Mouse (Mus musculus) granulocyte monocyte progenitor cell, adult 5-6 weeks (primary cell): ENCODE data around the gene Oxsr1. TPM values are rescaled to one million over a fixed set of nuclear protein-coding genes. Genes with fewer than 3 reads are reported as not detected.
"Not testable (repeated sequence)": the region's sequence is repeated elsewhere in the genome, so short reads cannot be mapped to it uniquely, and the experiment has no call there.

ENCODE experiments used
- ATAC-seq: replicated peaks from 2 replicates; pipeline ENCODE4 v1.8.0; 2016; ENCODE audit warnings: mild to moderate bottlenecking, moderate TSS enrichment, inconsistent platforms; ENCODE audit not compliant: poor library complexity, severe bottlenecking
- total RNA-seq, 2 experiments: library from RNA; stranded (forward) in 1 of 2; stranded (reverse) in 1 of 2; fragments of 200-712, 200-1000 nt in 1 of 2; fragments of >200 nt in 1 of 2; fragmentation: Nextera tagmentation in 1 of 2; gene quantifications; 2 replicates each; pipeline ENCODE4 v1.2.3; 2014 to 2017

Gene Oxsr1
- total RNA-seq, 2 experiments from 2014 or later: 28.0 to 28.7 TPM

- ATAC-seq: no peak
Observed at GRCm38 (mm10) chr9:119278031-119278430, 44.2 kb downstream of the Oxsr1 start.

GRCm38 (mm10) chr9:119276321-119276720, 45.9 kb downstream of the Oxsr1 start:
- no peak for ATAC-seq

DNA sequence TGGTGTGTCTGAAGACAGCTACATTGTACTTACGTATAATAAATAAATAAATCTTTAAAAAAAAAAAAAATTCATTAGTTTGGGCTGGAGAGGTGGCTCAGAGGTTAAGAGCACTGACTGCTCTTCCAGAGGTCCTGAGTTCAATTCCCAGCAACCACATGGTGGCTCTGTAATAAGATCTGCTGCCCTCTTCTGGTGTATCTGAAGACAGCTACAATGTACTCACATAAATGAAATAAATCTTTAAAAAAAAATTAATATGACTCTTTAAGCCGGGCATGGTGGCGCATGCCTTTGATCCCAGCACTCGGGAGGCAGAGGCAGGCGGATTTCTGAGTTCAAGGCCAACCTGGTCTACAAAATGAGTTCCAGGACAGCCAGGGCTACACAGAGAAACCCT, 47.4 kb downstream of the Oxsr1 start:
- ATAC-seq: not testable (repeated sequence)

- ATAC-seq: no peak
Observed at GRCm38 (mm10) chr9:119271496-119271895, 50.7 kb downstream of the Oxsr1 start.

GRCm38 (mm10) chr9:119268588-119269145, 53.6 kb downstream of the Oxsr1 start:
- ATAC-seq: no peak

- no peak for ATAC-seq
Observed at GRCm38 (mm10) chr9:119268120-119268519, 54.1 kb downstream of the Oxsr1 start.

GRCm38 (mm10) chr9:119266121-119266395, 56.2 kb downstream of the Oxsr1 start:
- ATAC-seq: not testable (repeated sequence)

- peak; percentile 97 for ATAC-seq
Observed at GRCm38 (mm10) chr9:119265373-119266120, 56.7 kb downstream of the Oxsr1 start.

GRCm38 (mm10) chr9:119263067-119263466, 59.2 kb downstream of the Oxsr1 start:
- no peak for ATAC-seq

- ATAC-seq: no peak
Observed at GRCm38 (mm10) chr9:119260825-119261224, 61.4 kb downstream of the Oxsr1 start.

GRCm38 (mm10) chr9:119258785-119259184, 63.4 kb downstream of the Oxsr1 start:
- ATAC-seq: no peak

- no peak for ATAC-seq
Observed at GRCm38 (mm10) chr9:119258128-119258527, 64.1 kb downstream of the Oxsr1 start.

DNA sequence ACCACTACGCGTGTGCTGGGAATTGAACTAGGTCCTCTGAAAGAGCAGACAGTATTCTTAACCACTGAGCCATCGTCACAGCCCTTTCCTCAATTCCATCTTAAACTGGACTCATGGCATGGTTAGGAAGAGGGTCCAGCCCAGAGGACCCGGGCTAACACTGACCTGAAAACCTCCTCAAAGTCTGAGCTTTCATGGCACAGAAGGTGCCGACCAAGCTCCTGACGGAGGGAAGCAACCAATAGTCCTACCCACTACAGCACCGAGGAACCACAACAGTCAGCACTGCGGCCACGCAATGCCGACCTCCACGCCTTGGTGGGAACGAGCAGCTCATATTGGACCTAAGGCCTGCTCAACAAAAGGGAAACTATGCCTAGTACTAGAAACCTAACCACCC, 66.1 kb downstream of the Oxsr1 start:
- ATAC-seq: no peak

DNA sequence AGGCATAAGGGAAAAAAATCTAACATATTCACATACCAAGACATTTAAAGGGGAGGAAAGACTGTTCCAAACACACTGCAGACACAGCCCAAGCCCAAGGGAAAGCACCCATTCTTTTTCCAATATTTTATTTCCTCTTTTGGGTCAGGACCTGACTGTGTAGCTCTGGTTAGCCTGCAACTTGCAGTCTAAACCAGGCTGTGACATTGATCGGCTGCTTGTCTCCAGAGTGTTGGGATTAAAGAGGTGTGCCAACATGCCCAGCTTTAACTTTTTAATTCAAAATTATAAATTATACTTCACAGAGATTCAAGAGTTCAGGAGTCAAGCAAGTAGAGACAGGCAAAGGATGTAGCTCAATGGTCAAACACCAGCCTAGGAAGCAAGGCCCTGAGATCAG, 67.1 kb downstream of the Oxsr1 start:
- ATAC-seq: no peak

- ATAC-seq: no peak
Observed at GRCm38 (mm10) chr9:119254187-119254586, 68.0 kb downstream of the Oxsr1 start.

DNA sequence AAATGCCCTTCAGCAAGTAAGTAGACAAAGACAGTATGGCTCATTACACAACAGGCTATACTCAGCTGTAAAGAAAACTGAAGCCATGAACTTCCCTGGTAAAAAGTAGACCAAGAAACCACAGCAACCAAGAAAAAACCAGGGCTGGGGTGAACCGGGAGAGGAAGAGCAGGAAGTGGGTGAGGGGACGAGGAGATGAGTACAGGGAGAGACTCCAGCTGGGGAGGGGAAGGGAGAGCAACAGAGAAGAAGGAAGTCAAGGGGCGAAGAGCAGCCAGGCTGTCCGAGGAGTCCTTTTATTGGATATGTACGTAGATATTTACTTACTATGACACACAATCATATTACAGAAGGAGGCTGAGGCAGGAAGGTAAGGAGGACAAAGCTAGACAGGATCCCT, 74.2 kb downstream of the Oxsr1 start:
- peak; percentile 94 for ATAC-seq

DNA sequence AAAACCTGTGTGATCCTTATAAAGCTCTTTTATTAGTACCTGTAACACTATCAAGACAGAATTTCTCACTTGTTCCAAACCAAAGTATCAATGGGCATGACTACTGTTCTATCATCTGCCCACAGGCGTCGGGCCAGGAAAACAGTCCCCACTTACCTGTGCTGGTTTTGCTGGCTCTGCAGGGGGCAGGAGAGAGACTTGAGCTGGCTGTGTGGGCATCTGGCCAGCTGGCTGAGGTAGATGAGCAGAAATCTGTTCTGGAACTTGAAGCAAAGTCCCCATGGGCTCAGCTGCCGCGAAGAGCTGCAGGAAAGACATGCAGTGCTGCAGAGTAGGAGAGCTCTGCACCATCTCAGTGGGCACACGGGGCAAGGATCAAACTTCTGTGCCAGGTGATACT, 75.4 kb downstream of the Oxsr1 start:
- no peak for ATAC-seq

DNA sequence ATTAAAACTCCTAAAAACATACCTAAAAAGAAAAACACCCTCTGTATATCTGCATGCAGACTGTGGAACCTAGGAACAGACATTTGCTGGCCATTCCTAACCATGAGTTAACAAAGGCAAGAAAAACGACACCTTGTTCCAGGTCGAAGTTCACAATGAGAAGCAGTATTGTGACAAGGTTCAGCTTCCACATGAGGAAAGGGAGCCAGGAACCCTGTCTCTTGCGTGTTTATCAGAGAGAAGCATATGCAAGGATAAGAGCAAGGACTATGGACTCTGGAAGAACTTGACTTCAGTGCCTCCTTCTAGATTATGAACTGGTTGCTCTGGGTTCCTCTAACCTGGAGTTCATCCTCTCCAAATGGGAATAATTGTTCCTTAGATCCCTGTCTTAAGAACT, 78.2 kb downstream of the Oxsr1 start:
- ATAC-seq: no peak

GRCm38 (mm10) chr9:119241169-119241865, 80.9 kb downstream of the Oxsr1 start:
- ATAC-seq: no peak

GRCm38 (mm10) chr9:119240286-119240997, 81.8 kb downstream of the Oxsr1 start:
- no peak for ATAC-seq

- ATAC-seq: no peak
Observed at GRCm38 (mm10) chr9:119239274-119239673, 83.0 kb downstream of the Oxsr1 start.
